Mouse (Mus musculus): ENCODE measurements at regions not wholly inside any gene's neighbourhood (a gene's known extent, or its start where the extent isn't known, plus 50 kb on each side); places are given as distances from the start of the nearest gene placed in this dataset.

GRCm38 (mm10) chr10:111913066-111913785 lies 59.2 kb upstream of the Krr1 start:
- no peak for TF ChIP-seq GATA1 (IDR thresholded peaks at IDR 0.05; ENCODE audit: low read length)

GRCm38 (mm10) chr10:111914231-111914630 lies 58.2 kb upstream of the Krr1 start:
- TF ChIP-seq GATA1 (IDR thresholded peaks at IDR 0.05; ENCODE audit: low read length): no peak

- no peak for TF ChIP-seq GATA1 (IDR thresholded peaks at IDR 0.05; ENCODE audit: low read length)
Observed at GRCm38 (mm10) chr10:111918071-111918507, 54.4 kb upstream of the Krr1 start.

- TF ChIP-seq GATA1 (IDR thresholded peaks at IDR 0.05; ENCODE audit: low read length): peak; percentile 57
Observed at GRCm38 (mm10) chr10:111919475-111919874, 53.0 kb upstream of the Krr1 start.

GRCm38 (mm10) chr10:111921492-111921891 lies 51.0 kb upstream of the Krr1 start:
- TF ChIP-seq GATA1 (IDR thresholded peaks at IDR 0.05; ENCODE audit: low read length): no peak
